Mouse (Mus musculus) forebrain, embryonic 12.5 days (tissue): Measurements from ENCODE around the gene Tmem256. TPM values are rescaled to one million over a fixed set of nuclear protein-coding genes. Genes with fewer than 3 reads are reported as not detected.

ENCODE experiments used
- ATAC-seq: fragments of 200-750 bp; cut with Nextera tagmentation; 2 replicates; pipeline ENCODE4 v1.8.0; 2017; ENCODE audit warnings: moderate TSS enrichment; ENCODE audit not compliant: low FRiP score
- H3K27ac ChIP-seq: fragments of 300-500 bp; sonication (generic); 2 replicates; pipeline ENCODE4 v1.5.1; 2016; ENCODE audit warnings: mild to moderate bottlenecking
- H3K27me3 ChIP-seq: fragments of 300-500 bp; sonication (generic); 2 replicates; pipeline ENCODE4 v1.6.1; 2016; ENCODE audit warnings: mild to moderate bottlenecking
- H3K36me3 ChIP-seq: fragments of 300-500 bp; sonication (generic); replicated peaks from 2 replicates; pipeline ENCODE4 v1.6.1; 2016; ENCODE audit warnings: mild to moderate bottlenecking
- H3K4me1 ChIP-seq: fragments of 300-500 bp; sonication (generic); 2 replicates; pipeline ENCODE4 v1.6.1; 2016
- H3K4me2 ChIP-seq: fragments of 300-500 bp; sonication (generic); 2 replicates; pipeline ENCODE4 v1.6.1; 2016; ENCODE audit warnings: mild to moderate bottlenecking, moderate library complexity
- H3K4me3 ChIP-seq: fragments of 300-500 bp; sonication (generic); replicated peaks from 2 replicates; pipeline ENCODE4 v1.5.1; 2016; ENCODE audit warnings: mild to moderate bottlenecking
- H3K9ac ChIP-seq: fragments of 300-500 bp; sonication (generic); 2 replicates; pipeline ENCODE4 v1.6.1; 2016; ENCODE audit warnings: mild to moderate bottlenecking
- H3K9me3 ChIP-seq: fragments of 300-500 bp; sonication (generic); 2 replicates; pipeline ENCODE4 v1.6.1; 2016
- WGBS: fragments of 180-500 bp; shearing (Covaris S2); methylation state at CpG from one replicate; pipeline ENCODE4 v1.1.7; 2016; 5-methylcytosine and 5-hydroxymethylcytosine counted together
- polyA plus RNA-seq: library from polyadenylated mRNA; unstranded; fragments of >200 nt; fragmentation: Nextera tagmentation; extraction: Ambion mirVana; gene quantifications from 2 replicates; pipeline ENCODE4 v1.2.1, GENCODE M21; 2016

Tmem256 gene
- 285 and 294 TPM in 2 replicates for polyA plus RNA-seq

- WGBS: under 1% methylated on average over 34 of the region's 34 CpGs
- Histone ChIP-seq H3K4me1 (peaks cover 46% of the 10 kb centered on the region), H3K27me3 (peaks cover 7% of the 10 kb centered on the region), H3K4me3 (peak within 1 kb of the TSS; percentile 87), H3K4me2 (peak within 1 kb of the TSS; percentile 80), H3K27ac (peak within 1 kb of the TSS; percentile 96), H3K9me3 (no peaks in the 10 kb centered on the region), H3K36me3 (peaks cover 8% of the 10 kb centered on the region), H3K9ac (peak within 1 kb of the TSS; percentile 94)
- peak; percentile 88 for ATAC-seq
Measured at GRCm38 (mm10) chr11:69837952-69838713, at the start of gene Tmem256. Gene Tmem256, plus strand, starts transcription at chr11:69838514.

DNA sequence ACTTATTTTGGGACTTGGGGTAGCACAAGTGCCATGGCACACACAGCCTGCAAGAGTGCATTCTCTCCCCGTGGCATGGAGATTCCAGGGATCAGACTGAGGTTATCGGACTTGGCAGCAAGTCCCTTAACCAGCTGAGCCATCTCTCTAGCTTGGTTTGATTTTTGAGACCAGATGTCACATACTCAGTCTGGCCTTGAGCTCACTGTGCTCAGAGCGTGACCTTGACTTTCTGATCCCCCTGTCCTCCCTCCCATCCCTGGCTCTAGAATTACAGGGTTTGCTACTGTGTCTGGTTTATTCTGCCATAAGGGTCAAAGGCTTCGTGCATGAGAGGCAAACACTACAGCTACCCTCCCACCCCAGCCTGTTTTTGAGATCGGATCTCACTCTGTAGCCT is 48.9 kb upstream of the Tmem256 start:
- WGBS: 75% methylated on average over 5 of the region's 5 CpGs
- Histone ChIP-seq H3K9ac (no peak overlapping the region), H3K27me3 (peaks cover 20% of the 10 kb centered on the region), H3K9me3 (no peaks in the 10 kb centered on the region), H3K4me3 (no peak overlapping the region), H3K4me2 (no peak overlapping the region), H3K27ac (no peak overlapping the region), H3K36me3 (no peaks in the 10 kb centered on the region), H3K4me1 (no peaks in the 10 kb centered on the region)
- no peak for ATAC-seq

DNA sequence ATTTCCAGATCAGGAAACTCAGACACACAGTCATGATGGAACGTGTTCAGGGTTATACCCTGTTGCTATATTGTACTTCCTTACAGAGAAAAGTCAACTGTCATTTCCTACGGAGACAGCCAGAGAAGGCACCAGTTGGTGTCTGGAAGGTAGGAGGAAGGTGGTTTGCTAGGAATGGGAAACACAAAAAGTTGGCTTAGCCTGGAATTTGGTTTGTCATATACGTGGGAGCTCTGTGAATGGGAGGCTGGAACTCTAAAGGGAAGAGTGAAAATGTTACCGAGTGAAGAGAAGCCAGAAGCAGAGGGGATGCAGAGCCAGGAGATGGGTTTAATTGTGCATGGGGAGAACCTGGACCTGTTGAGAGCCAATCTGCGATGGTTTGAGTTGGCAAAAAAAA is 46.9 kb upstream of the Tmem256 start:
- Histone ChIP-seq H3K4me1 (peaks cover 9% of the 10 kb centered on the region), H3K27ac (no peak overlapping the region)

GRCm38 (mm10) chr11:69793429-69793828 is 44.9 kb upstream of the Tmem256 start:
- Histone ChIP-seq H3K9ac (no peak overlapping the region), H3K9me3 (no peaks in the 10 kb centered on the region), H3K4me3 (no peak overlapping the region), H3K36me3 (no peaks in the 10 kb centered on the region), H3K4me1 (peaks cover 11% of the 10 kb centered on the region), H3K27ac (no peak overlapping the region), H3K27me3 (peaks cover 49% of the 10 kb centered on the region), H3K4me2 (no peak overlapping the region)
- WGBS: 70% methylated on average over 5 of the region's 5 CpGs
- ATAC-seq: no peak

More for the DNA sequence above, 46.9 kb upstream of the Tmem256 start:
- Histone ChIP-seq H3K4me3 (no peak overlapping the region), H3K9ac (no peak overlapping the region), H3K4me2 (no peak overlapping the region), H3K9me3 (no peaks in the 10 kb centered on the region), H3K27me3 (peaks cover 29% of the 10 kb centered on the region), H3K36me3 (no peaks in the 10 kb centered on the region)
- WGBS: 80% methylated on average over 5 of the region's 5 CpGs
- no peak for ATAC-seq

GRCm38 (mm10) chr11:69795168-69795982 is 42.9 kb upstream of the Tmem256 start, which contains the start of gene Chrnb1:
Gene Chrnb1, minus strand, starts transcription at chr11:69795943.
- peak; percentile 92 for ATAC-seq
- H3K36me3 ChIP-seq: no peaks in the 10 kb centered on the region
- 3% methylated on average over 52 of the region's 52 CpGs for WGBS
- H3K4me3 ChIP-seq: peak within 1 kb of the TSS; percentile 43
- no peak within 1 kb of the TSS for H3K27ac ChIP-seq
- H3K4me2 ChIP-seq: peak within 1 kb of the TSS; percentile 87
- peaks cover 31% of the 10 kb centered on the region for H3K4me1 ChIP-seq
- H3K27me3 ChIP-seq: peaks cover 49% of the 10 kb centered on the region
- H3K9ac ChIP-seq: peak within 1 kb of the TSS; percentile 44
- H3K9me3 ChIP-seq: no peaks in the 10 kb centered on the region

DNA sequence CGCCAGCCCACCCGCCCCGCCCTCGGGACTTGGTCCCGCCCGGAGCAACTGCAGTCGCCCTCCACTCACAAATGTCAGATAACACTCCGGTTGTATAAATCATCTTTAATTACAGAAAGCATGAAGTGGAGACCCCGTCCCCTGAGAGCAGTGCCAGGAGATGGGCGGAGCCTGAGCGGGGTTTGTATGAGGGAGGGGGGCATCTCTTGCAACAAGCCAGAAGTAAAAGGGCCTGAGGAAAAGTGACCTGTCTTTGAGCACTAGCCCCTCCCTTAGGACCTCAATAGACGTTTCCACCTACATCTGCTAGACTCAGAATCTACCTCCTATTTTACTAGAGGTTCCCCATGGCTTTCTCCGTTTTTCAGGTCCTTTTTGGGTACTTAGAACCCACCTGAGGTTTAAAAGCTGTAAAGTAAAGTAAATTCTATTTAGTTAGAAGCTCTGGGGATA is 42.3 kb upstream of the Tmem256 start:
- no peaks in the 10 kb centered on the region for H3K9me3 ChIP-seq
- 0 out of 2 replicates have a peak overlapping the region, but pooled peaks have one; percentile 44 for H3K9ac ChIP-seq
- no peak overlapping the region for H3K27ac ChIP-seq
- WGBS: 2% methylated on average over 13 of the region's 13 CpGs
- no peak; the same call in 1 of the 2 replicates for ATAC-seq
- H3K27me3 ChIP-seq: peaks cover 49% of the 10 kb centered on the region
- H3K4me1 ChIP-seq: peaks cover 36% of the 10 kb centered on the region
- H3K36me3 ChIP-seq: no peaks in the 10 kb centered on the region
- H3K4me3 ChIP-seq: peak overlapping the region; percentile 43
- peak overlapping the region; percentile 87 for H3K4me2 ChIP-seq

DNA sequence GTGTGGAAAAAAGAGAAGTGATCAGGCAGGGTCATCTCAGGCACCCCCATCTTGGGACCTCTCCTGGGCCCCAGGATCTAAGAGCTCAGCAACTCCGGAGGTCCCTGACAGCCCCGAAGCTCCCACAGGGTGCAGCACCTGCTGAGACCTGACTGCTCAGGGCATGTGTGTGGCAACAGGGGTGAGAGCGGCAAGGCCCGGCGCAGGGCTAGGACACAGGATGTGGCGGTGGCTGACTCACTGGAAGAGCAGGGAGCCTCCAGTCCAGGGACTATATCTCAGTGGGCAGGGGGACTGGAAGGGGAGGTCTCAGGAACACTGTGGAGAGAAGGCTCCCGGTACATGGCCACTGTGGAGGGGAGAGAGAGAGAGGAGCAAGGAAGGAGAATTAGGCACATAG is 40.4 kb upstream of the Tmem256 start:
- ATAC-seq: no peak
- Histone ChIP-seq H3K9me3 (no peaks in the 10 kb centered on the region), H3K9ac (no peak overlapping the region), H3K4me1 (peaks cover 55% of the 10 kb centered on the region), H3K4me3 (no peak overlapping the region), H3K36me3 (no peaks in the 10 kb centered on the region), H3K4me2 (no peak overlapping the region), H3K27me3 (peaks cover 62% of the 10 kb centered on the region), H3K27ac (no peak overlapping the region)
- WGBS: 82% methylated on average over 7 of the region's 7 CpGs

- Histone ChIP-seq H3K27ac (peak overlapping the region; percentile 91), H3K36me3 (no peaks in the 10 kb centered on the region), H3K9ac (peak overlapping the region; percentile 74), H3K4me2 (peak overlapping the region; percentile 84), H3K27me3 (peaks cover 63% of the 10 kb centered on the region), H3K4me1 (peaks cover 70% of the 10 kb centered on the region), H3K9me3 (no peaks in the 10 kb centered on the region), H3K4me3 (peak overlapping the region; percentile 58)
- no peak for ATAC-seq
- 22% methylated on average over 12 of the region's 12 CpGs for WGBS
Measured at GRCm38 (mm10) chr11:69799394-69800137, 38.7 kb upstream of the Tmem256 start.

GRCm38 (mm10) chr11:69800138-69800391 is 38.2 kb upstream of the Tmem256 start:
- peaks cover 73% of the 10 kb centered on the region for H3K4me1 ChIP-seq
- H3K36me3 ChIP-seq: no peaks in the 10 kb centered on the region
- H3K27ac ChIP-seq: peak overlapping the region; percentile 91
- H3K9ac ChIP-seq: peak overlapping the region; percentile 74
- H3K27me3 ChIP-seq: peaks cover 68% of the 10 kb centered on the region
- ATAC-seq: peak; percentile 53
- no peaks in the 10 kb centered on the region for H3K9me3 ChIP-seq
- WGBS: under 1% methylated on average over 11 of the region's 11 CpGs
- H3K4me3 ChIP-seq: peak overlapping the region; percentile 58
- H3K4me2 ChIP-seq: peak overlapping the region; percentile 84

- Histone ChIP-seq H3K27me3 (peaks cover 72% of the 10 kb centered on the region), H3K27ac (peak overlapping the region; percentile 91), H3K4me3 (peak overlapping the region; percentile 58), H3K4me1 (peaks cover 75% of the 10 kb centered on the region), H3K9me3 (no peaks in the 10 kb centered on the region), H3K9ac (peak overlapping the region; percentile 74), H3K4me2 (peak overlapping the region; percentile 84), H3K36me3 (no peaks in the 10 kb centered on the region)
- peak; percentile 79 for ATAC-seq
- WGBS: under 1% methylated on average over 36 of the region's 36 CpGs
Measured at GRCm38 (mm10) chr11:69800392-69801197, 37.7 kb upstream of the Tmem256 start.

DNA sequence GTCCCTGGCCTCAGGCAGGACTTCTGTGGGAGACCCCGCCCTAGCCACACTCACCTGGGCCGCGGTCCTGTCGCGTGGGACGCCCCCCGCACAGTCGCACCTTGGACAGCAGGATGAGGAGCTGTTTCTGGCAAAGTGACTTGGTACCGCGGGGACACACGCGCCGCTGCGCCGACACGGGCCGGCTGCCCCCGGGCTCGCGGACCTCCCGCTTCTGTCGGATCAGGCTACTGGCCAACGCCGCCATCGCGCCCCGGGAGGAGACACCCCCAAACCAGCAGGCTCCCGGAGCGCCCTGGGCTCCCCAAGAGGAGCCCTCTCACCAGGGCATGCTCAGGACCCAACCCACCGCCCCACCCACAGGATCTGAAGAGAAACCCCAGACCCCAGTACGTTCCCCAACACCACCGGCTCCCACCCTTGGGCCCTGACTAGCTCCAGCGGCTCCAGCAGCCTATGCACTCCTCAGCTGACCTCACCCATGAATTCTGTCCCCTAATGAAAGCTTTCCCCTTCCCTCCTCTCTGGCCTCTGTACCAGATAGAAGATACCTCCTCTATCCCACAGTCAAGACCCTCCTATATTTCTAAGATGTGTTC is 36.8 kb upstream of the Tmem256 start, which contains the start of gene Fgf11:
Gene Fgf11 (minus strand): TSS at position 479 of the 599 bp plus-strand sequence.
- no peak for ATAC-seq
- H3K4me2 ChIP-seq: peak within 1 kb of the TSS; percentile 84
- H3K36me3 ChIP-seq: no peaks in the 10 kb centered on the region
- 2% methylated on average over 33 of the region's 33 CpGs for WGBS
- H3K9ac ChIP-seq: peak within 1 kb of the TSS; percentile 74
- peak within 1 kb of the TSS; percentile 91 for H3K27ac ChIP-seq
- H3K4me3 ChIP-seq: peak within 1 kb of the TSS; percentile 58
- no peaks in the 10 kb centered on the region for H3K9me3 ChIP-seq
- peaks cover 71% of the 10 kb centered on the region for H3K4me1 ChIP-seq
- peaks cover 72% of the 10 kb centered on the region for H3K27me3 ChIP-seq
